Comparison of ENCODE assay signal across 9 mouse cellular contexts in genomic region chr1:73943667-73944289, GRCm38 (mm10).
DNase-seq lines count a peak whose midpoint lies in the region; ATAC-seq and TF ChIP-seq lines count a peak whose summit lies in the region.
"Had no signal": no experiment of that assay in that cellular context is flagged by ENCODE, and none has a peak within 500 bp of the region (broad histone marks: within the 10 kb centered on the region; RNA-seq: fewer than 3 reads in every experiment).

No protein-coding gene starts in this region.

- H3K4me3 ChIP-seq in lung, embryonic 14.5 days (ENCODE audit: low read depth, low read length): no peak overlapping the region
- H3K4me3 ChIP-seq in heart, embryonic 15.5 days: no peak overlapping the region
- no peak overlapping the region for H3K4me3 ChIP-seq in limb, embryonic 12.5 days (replicated peaks)
- no peak overlapping the region for H3K4me3 ChIP-seq in stomach, postnatal 0 days (ENCODE audit: low read depth, low read length)
- H3K4me3 ChIP-seq: neural tube, embryonic 12.5 days had no signal

- H3K36me3 ChIP-seq in lung, embryonic 14.5 days (ENCODE audit: insufficient read depth): peaks cover 29% of the 10 kb centered on the region; the same call in 1 of the 2 replicates
- peaks cover 24% of the 10 kb centered on the region for H3K36me3 ChIP-seq in heart, embryonic 15.5 days
- peaks cover 27% of the 10 kb centered on the region for H3K36me3 ChIP-seq in limb, embryonic 12.5 days
- no peaks in the 10 kb centered on the region for H3K36me3 ChIP-seq in stomach, postnatal 0 days (ENCODE audit: control insufficient read depth, insufficient read depth, low read length)
- H3K36me3 ChIP-seq: neural tube, embryonic 12.5 days had no signal

- WGBS in lung, embryonic 14.5 days: 65% methylated on average over 9 of the region's 9 CpGs
- WGBS in heart, embryonic 15.5 days: 49% methylated on average over 9 of the region's 9 CpGs
- 73% methylated on average over 9 of the region's 9 CpGs for WGBS in limb, embryonic 12.5 days
- WGBS in stomach, postnatal 0 days: 40% methylated on average over 9 of the region's 9 CpGs

- peak; percentile 65 for DNase-seq in adrenal gland, postnatal 14 days
- no peak for DNase-seq in adrenal gland, postnatal 36 days
- DNase-seq in lung, embryonic 14.5 days: peak; percentile 77
- DNase-seq in lung, postnatal 25 days (ENCODE audit: low spot score): no peak
- peak; percentile 53 for DNase-seq in stomach, postnatal 0 days (ENCODE audit: low spot score)

- no peaks in the 10 kb centered on the region for H3K27me3 ChIP-seq in lung, embryonic 14.5 days (ENCODE audit: insufficient read depth, low read length)
- no peaks in the 10 kb centered on the region for H3K27me3 ChIP-seq in heart, embryonic 15.5 days
- H3K27me3 ChIP-seq in limb, embryonic 12.5 days: no peaks in the 10 kb centered on the region
- no peaks in the 10 kb centered on the region for H3K27me3 ChIP-seq in stomach, postnatal 0 days (ENCODE audit: control insufficient read depth, insufficient read depth, low read length)
- H3K27me3 ChIP-seq: neural tube, embryonic 12.5 days had no signal

- H3K27ac ChIP-seq in lung, embryonic 14.5 days (ENCODE audit: low read depth): peak overlapping the region; percentile 84
- peak overlapping the region; percentile 76 for H3K27ac ChIP-seq in heart, embryonic 15.5 days
- peak overlapping the region; percentile 69 for H3K27ac ChIP-seq in limb, embryonic 12.5 days
- H3K27ac ChIP-seq in stomach, postnatal 0 days (replicated peaks): peak overlapping the region; percentile 90
- H3K27ac ChIP-seq: neural tube, embryonic 12.5 days had no signal

- H3K4me2 ChIP-seq in lung, embryonic 14.5 days: no peak overlapping the region
- H3K4me2 ChIP-seq in heart, embryonic 15.5 days: no peak overlapping the region
- no peak overlapping the region for H3K4me2 ChIP-seq in limb, embryonic 12.5 days
- H3K4me2 ChIP-seq in stomach, postnatal 0 days (replicated peaks; ENCODE audit: low read depth): no peak overlapping the region
- H3K4me2 ChIP-seq: neural tube, embryonic 12.5 days had no signal

- TF ChIP-seq CTCF in lung, embryonic 14.5 days (IDR thresholded peaks at IDR 0.05; ENCODE audit: low read depth): no peak
- TF ChIP-seq CTCF in stomach, postnatal 0 days (IDR thresholded peaks at IDR 0.05; ENCODE audit: low read depth): no peak

- ATAC-seq in lung, embryonic 14.5 days (ENCODE audit: insufficient read depth): peak; percentile 76
- ATAC-seq in heart, embryonic 15.5 days (replicated peaks; ENCODE audit: insufficient number of reproducible peaks, insufficient read depth, low FRiP score, low read depth): peak; percentile 41; the same call in 1 of the 2 replicates
- no peak for ATAC-seq in limb, embryonic 12.5 days (ENCODE audit: insufficient number of reproducible peaks, insufficient read depth, low FRiP score, low TSS enrichment, low read depth)
- ATAC-seq in stomach, postnatal 0 days (ENCODE audit: low FRiP score, low TSS enrichment): peak; percentile 75
- no peak for ATAC-seq in inflammation-experienced regulatory T-cells, adult 6 months

- no peak overlapping the region for H3K9ac ChIP-seq in lung, embryonic 14.5 days
- H3K9ac ChIP-seq in heart, embryonic 15.5 days: no peak overlapping the region
- H3K9ac ChIP-seq in limb, embryonic 12.5 days (replicated peaks): no peak overlapping the region
- peak overlapping the region; percentile 4; the same call in 1 of the 2 replicates for H3K9ac ChIP-seq in stomach, postnatal 0 days (ENCODE audit: low read length)
- H3K9ac ChIP-seq: neural tube, embryonic 12.5 days had no signal

- H3K9me3 ChIP-seq in lung, embryonic 14.5 days (ENCODE audit: low read depth, low read length): no peaks in the 10 kb centered on the region
- H3K9me3 ChIP-seq in heart, embryonic 15.5 days (replicated peaks): no peaks in the 10 kb centered on the region
- no peaks in the 10 kb centered on the region for H3K9me3 ChIP-seq in limb, embryonic 12.5 days
- no peaks in the 10 kb centered on the region for H3K9me3 ChIP-seq in stomach, postnatal 0 days (ENCODE audit: control insufficient read depth, low read length)
- H3K9me3 ChIP-seq: neural tube, embryonic 12.5 days had no signal

- no peaks in the 10 kb centered on the region for H3K4me1 ChIP-seq in lung, embryonic 14.5 days (ENCODE audit: insufficient read depth)
- H3K4me1 ChIP-seq in heart, embryonic 15.5 days (replicated peaks): peaks cover 89% of the 10 kb centered on the region
- peaks cover 26% of the 10 kb centered on the region for H3K4me1 ChIP-seq in limb, embryonic 12.5 days (replicated peaks)
- H3K4me1 ChIP-seq in stomach, postnatal 0 days (replicated peaks; ENCODE audit: control insufficient read depth, insufficient read depth): peaks cover 11% of the 10 kb centered on the region
- H3K4me1 ChIP-seq: neural tube, embryonic 12.5 days had no signal

- no peak for TF ChIP-seq EP300 in stomach, postnatal 0 days (optimal IDR thresholded peaks at IDR 0.05)

Comparison
In these comparisons a context has a peak if more than half of its experiments do, and no peak if none do; other contexts are left out.
1. DNase-seq: peak in adrenal gland, postnatal 14 days (single experiment), lung, embryonic 14.5 days (single experiment) and stomach, postnatal 0 days (single experiment); none in adrenal gland, postnatal 36 days (0 of 2) and lung, postnatal 25 days (single experiment).
2. ATAC-seq: peak in lung, embryonic 14.5 days (single experiment), heart, embryonic 15.5 days (single experiment) and stomach, postnatal 0 days (single experiment); none in limb, embryonic 12.5 days (single experiment) and inflammation-experienced regulatory T-cells, adult 6 months (single experiment).
3. Peak in every context shown above with its lines, with median percentiles within 50 percentile points of each other: H3K27ac ChIP-seq.